Mouse (Mus musculus) thymus, postnatal 25 days (tissue): ENCODE measurements at regions not wholly inside any gene's neighbourhood (a gene's known extent, or its start where the extent isn't known, plus 50 kb on each side); places are given as distances from the start of the nearest gene placed in this dataset.
"Not testable (repeated sequence)": the region's sequence is repeated elsewhere in the genome, so short reads cannot be mapped to it uniquely, and the experiment has no call there.

Experiments
- DNase-seq: peaks from one replicate; pipeline ENCODE4 v3.0.0; 2022

GRCm38 (mm10) chr13:4935940-4936339 is 327.0 kb upstream of the Akr1e1 start:
- no peak for DNase-seq

DNA sequence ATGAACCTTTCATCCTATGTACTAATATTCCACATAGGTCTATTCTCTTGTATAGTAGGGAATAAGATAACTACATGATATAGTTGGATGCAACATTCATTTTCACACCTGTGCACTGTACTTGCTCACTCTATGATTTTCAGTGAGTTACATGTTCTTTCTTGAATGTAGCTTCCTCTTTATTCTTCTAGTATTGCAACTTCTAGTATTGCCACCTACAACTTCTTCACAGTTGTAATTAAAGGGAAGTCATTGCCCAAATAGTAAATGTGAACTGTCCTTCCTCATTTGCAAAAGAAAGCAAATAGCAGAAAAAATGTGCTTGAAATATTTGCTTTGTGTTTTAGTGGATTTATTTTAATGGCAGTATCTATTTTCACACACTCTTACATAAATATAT is 330.9 kb upstream of the Akr1e1 start:
- no peak for DNase-seq

GRCm38 (mm10) chr13:4942490-4942889 is 333.5 kb upstream of the Akr1e1 start:
- DNase-seq: peak; percentile 40

DNA sequence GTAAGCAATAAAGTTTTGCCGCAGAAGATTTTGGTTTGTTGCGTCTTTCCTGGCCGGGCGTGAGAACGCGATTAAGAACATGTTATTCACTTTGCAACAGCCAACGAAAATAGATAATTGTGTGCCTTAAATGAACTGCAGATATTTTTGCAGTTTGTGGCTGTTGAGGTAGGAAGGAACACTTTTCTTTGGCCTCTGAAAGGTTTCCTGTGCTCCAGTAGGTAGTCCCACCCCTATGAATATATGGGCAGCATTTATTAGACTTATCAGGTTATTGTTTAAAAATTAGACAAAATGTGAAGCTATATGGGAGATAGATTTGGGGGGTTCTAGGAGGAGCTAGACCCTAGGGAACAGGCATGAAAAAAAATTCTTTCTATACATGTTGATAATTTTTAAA is 334.1 kb upstream of the Akr1e1 start:
- peak; percentile 4 for DNase-seq

- DNase-seq: no peak
These were observed 346.4 kb upstream of the Akr1e1 start for GRCm38 (mm10) chr13:4955384-4955783.

DNA sequence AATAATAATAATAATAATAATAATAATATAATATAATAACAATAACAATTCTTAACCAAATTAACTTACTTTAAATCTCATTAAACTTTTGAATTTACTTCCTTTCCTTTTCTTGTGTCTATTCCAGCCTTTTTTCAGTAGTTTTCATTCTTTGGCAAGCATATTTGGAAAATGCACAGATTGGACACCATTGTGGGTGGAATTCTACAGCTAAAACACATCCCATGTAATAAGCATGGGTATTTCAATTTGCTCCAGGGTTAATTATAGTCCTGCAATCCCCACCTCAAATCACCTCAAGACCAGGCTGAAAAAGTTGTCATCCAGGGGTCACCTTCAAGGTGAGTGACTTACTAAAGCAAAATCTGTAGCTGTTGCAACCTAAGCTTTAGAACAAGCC is 355.9 kb upstream of the Akr1e1 start:
- no peak for DNase-seq

GRCm38 (mm10) chr13:4970081-4970892 is 361.3 kb upstream of the Akr1e1 start:
- DNase-seq: no peak

GRCm38 (mm10) chr13:4971472-4972067 is 362.6 kb upstream of the Akr1e1 start:
- DNase-seq: no peak

DNA sequence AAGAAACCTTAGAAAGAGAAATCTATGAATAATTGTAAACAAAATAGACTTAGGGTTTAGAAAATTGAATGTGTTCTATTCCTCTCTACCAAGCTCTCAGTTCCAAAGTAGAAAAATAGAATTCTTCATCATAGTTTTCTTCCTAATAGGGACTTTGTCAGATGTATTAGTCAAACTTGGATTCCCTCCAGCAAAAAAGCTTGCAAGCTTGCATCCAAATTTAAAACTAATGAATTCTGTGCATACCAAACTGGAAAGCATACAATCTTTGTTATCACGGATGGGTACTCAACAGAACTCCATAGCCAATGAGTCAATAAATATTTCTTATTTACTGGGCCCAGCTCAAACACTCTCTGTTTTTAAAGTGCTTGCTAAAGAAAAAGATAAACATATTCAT is 383.9 kb upstream of the Akr1e1 start:
- no peak for DNase-seq

GRCm38 (mm10) chr13:5008296-5008695 is 399.3 kb upstream of the Akr1e1 start:
- DNase-seq: no peak

DNA sequence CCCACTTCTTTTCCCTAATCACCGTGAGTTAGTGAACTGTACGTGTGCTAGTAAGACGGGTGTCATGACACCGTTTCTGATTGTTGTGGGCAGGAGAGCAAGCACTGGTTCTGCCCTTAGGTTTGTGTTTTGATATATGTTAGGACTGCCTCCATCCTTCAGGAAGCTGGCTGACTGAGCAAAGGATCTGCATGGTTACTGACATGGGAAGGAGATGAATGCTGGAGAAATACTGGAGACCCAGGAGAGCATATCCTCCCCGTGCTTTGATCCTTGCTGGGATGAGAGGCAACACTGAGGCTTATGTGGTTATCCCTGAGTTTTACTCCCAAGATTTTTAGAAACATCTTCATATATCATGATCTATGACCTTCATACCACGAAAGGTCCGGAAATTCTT is 413.5 kb upstream of the Akr1e1 start:
- DNase-seq: no peak

DNA sequence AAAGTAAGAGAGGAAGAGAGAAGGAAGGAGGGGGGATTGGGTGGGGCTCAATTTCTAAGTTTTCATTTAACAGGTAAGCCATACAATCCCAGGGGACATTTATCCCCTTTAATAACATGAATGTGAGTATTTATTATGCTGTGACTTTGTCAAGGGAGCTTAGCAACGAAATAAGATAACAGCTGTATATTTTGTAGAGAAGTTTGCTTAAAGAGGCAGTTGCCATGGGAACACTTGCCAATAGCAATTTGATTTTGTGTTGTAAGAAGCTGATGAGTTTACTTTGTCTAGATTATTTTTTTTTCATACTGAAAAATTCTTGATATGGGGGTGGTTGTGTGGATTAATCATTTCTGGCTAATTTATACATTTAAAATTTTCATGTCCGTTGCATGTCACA is 450.9 kb upstream of the Akr1e1 start:
- no peak for DNase-seq

DNA sequence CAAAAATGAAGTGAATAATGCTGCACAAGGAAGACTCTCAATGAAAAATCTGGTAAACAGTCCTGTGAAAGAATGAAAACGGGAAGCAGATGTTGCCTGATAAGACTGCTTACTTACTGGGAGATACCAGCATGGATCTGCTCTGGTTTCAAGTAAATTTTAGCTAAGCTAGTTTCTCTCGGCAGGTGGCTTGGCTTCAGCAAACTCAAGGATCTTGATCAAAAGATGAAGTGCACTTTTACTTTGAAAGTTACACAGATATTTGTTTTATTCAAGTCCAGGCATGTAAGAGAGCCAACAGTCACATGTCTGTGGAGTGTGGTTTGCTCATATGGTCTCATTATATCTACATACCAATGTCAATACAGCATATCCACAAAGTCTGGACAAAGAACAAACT is 451.5 kb upstream of the Akr1e1 start:
- no peak for DNase-seq

DNA sequence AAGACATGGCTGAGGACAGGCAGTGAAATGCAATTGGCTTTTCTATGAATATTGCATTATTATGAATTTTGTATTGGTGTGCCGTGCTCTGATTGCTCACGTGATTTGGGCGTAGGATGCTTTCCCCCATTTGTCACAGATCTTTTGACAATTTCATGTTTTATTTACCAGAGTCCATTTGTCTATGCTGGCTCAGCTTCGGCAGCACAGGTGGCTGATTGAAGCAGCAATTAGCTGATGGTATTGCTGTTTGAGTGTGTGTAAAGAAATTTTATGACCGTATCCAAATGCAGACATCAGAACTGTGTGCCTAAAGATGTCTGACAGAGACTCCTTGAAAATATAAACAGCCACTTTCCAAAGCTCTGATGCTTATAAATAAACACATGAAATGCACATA is 498.5 kb upstream of the Akr1e1 start:
- no peak for DNase-seq

DNA sequence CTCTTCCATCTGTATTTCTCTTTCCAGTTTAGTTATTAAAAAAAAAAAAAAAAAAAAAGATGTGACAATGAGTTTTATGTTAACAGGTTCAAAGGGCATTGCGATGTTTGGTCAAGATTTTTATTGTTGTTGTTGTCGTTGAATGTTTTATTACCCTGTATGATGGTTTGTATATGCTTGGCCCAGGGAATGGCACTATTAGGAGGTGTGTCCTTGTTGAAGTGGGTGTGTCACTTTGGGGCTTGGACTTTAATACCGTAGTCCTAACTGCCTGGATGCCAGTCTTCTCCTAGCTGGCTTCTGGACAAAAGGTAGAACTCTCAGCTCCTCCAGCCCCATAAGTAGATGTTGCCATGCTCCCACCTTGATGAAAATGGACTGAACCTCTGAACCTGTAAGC is 545.9 kb upstream of the Akr1e1 start:
- DNase-seq: no peak

DNA sequence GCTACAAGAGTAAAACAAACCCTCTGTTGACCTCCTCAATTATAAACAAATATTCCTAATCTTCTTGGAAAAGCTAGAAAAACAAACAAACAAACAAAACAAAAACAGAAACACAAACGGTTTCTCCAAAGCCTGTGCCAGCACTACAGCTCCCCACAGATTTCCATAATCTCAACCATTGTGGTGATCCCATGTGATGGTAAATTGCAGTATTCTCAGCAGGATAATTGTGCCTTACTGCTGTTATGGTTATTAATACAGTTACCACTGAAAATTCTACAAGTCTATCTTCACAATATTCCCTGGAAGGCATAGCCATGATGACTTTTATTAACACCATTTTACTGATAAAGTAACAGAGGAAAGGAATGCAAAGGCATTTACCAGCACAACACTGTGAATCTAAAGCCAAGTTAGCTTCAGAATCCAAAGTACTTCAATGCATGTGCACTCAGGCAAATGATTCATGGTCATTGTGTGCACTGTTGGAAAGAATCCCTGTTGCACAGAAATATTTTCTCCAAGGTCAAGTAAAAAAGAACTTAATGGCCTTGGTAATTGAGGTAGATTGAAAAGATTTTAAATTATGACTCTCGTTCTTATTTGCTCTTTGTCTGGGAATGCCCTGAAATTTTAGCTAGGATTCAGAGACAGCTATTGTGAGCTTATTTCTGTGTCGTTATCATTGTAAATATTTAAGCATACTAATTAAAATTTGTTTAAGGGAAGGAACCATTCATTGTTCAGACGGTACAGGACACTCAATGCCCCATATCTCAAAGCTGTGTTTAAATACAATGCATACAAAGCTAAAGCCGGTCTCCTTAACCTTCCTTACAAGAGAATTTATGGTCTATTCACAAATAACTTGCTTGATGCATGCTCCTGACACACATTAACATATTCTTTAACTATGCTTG is 551.1 kb upstream of the Akr1e1 start:
- no peak for DNase-seq

GRCm38 (mm10) chr13:5166716-5167115 is 557.7 kb upstream of the Akr1e1 start:
- DNase-seq: no peak

DNA sequence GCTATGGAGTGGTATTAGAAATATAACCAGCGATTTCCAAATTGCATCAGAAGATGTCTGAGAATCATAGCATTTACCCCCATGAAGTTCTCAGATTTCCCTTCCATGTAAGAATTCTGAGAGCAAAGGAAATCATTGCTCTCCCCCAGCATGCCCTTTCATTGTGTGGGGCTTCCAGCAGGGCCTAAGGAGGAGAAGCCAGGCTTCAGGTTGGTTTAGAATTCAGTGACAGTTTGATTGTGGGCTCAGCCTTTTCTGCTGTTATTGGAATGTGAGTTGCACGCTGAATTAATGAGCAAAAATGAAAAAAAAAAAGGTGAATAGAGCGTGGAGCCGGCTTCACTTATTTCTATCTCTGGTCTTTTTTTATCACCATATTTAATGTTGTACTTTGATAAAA is 570.0 kb upstream of the Akr1e1 start:
- DNase-seq: no peak

DNA sequence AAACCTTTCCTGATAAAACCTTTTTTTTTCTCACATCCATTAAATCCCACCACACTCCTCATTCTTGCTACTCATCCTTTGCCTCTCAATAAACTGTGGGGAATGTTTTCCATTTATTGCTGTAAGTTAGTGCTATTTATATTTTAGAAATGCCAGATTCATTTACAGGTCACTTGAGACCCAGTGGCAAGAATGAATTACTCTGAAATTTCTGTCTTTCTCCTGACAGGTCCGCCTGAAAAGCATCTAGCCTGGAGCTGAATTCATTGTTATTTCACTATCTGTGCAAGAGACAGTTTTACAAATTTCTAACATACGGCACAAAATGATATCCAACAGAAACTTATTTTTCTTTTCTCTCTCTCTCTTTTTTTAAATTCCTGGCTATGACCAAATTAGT is 570.6 kb upstream of the Akr1e1 start:
- DNase-seq: no peak

- not testable (repeated sequence) for DNase-seq
These were observed 576.3 kb upstream of the Akr1e1 start for GRCm38 (mm10) chr13:5185237-5185800.

GRCm38 (mm10) chr13:5202736-5203135 is 593.8 kb upstream of the Akr1e1 start:
- DNase-seq: no peak

DNA sequence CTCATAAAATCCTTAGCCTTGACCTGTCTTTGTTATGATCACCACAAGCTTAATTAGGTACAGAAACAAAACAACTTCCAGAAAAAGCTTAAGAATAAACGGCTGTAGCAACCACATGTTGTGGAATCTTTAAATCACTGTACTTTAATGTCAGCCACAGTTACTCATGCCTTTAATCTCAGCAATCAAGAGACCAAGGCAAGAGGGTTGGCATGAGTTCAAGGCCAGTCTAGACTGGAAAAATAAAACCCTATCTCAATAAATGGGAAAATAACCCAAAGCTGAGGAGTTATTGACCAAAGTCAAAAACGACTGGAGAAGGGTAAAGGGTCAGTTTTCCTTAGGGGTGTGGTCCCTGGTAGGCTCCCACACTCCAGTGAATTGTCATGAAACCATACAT is 595.2 kb upstream of the Akr1e1 start:
- no peak for DNase-seq

DNA sequence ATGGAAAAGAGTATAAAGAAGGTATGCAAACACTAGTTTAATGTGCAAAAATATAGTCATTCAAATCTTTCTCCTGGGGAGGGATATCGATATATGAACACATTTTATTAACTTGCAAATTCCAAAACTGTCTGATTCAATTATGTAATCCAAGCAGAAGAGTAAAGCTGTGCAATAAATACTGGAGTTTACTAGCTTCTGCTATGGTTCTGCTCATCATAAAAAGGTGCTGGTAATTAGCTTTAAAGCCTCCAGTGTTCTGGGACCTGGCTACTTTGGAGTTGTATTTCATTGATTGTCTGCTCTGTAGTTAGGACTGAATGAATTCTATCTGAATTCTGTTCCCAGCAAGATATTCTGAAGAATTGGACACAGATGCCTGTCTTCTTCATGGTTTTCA is 602.7 kb upstream of the Akr1e1 start:
- DNase-seq: no peak
